Mouse (Mus musculus): ENCODE data around the gene Rnf167. TPM values are rescaled to one million over a fixed set of nuclear protein-coding genes. Genes with fewer than 3 reads are reported as not detected.

The Rnf167 gene
- polyA plus RNA-seq, 1 experiment from 2014 or later = 113 TPM

DNA sequence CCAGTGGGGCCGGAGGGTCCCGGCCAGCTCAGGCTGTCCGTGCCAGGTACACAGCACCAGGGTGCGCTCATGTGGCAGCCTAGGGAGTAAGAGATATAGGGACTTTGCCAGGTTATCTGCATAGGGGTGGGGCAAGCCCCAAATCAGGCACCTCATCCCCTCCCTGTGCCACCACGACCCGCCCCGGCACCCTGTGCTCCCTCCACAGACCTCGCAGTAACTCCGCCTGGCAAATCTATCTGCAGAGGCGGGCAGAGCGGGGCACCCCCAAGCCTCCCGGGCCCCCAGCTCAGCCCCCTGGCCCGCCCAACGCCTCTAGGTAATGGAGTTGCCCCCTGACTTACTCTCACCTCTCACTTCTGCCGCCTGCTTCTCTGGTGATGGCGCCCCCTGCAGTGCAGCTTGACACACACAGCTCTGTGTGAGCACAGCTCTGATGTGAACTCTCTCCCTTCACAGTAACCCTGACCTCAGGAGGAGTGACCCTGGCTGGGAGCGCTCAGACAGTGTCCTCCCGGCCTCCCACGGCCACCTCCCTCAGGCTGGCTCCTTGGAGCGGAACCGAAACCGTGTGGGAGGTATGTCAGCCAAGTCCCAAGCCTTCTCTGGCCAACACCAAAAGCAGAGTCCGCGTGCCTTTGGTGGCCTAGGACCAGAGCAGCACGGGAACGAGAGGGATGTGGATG lies 38.5 kb upstream of the Rnf167 start:
- Histone ChIP-seq H3K36me3 (ENCODE audit: insufficient read depth, low read length) (peaks cover 79% of the 10 kb centered on the region), H3K4me2 (ENCODE audit: low read length) (no peak overlapping the region), H3K9ac (ENCODE audit: low read depth, low read length) (no peak overlapping the region), H3K4me1 (replicated peaks; ENCODE audit: insufficient read depth, low read length) (no peaks in the 10 kb centered on the region), H3K27ac (0 out of 2 replicates have a peak overlapping the region, but pooled peaks have one; percentile 19), H3K27me3 (ENCODE audit: insufficient read depth, low read length) (no peaks in the 10 kb centered on the region), H3K9me3 (replicated peaks; ENCODE audit: low read length) (no peaks in the 10 kb centered on the region), H3K4me3 (replicated peaks; ENCODE audit: low read depth, low read length) (no peak overlapping the region)
- TF ChIP-seq CTCF (IDR thresholded peaks at IDR 0.05; ENCODE audit: low read depth) = peak; percentile 62
- ATAC-seq (replicated peaks; ENCODE audit: low FRiP score, low read depth) = peak; percentile 77
- 72% methylated on average over 26 of the region's 26 CpGs for WGBS
- DNase-seq (ENCODE audit: low spot score) = peak; percentile 75

DNA sequence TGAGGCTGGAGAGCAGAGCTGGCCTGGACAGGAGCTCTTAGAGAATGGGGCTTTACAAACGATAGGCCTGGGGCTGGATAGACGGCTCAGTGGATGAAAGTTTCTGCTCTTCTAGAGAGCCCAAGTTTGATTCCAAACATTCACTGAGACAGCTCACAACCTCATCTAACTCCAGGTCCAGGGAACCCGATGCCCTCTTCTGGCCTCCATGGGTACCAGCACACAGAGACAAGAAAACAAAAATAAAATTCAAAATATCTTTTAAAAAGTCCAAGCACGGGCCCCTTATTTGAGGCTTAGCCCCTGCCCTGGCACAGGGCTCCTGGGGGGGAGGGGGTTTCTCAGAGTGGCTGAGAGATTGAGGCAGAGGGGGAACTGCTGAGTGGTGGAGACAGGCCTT lies 36.3 kb upstream of the Rnf167 start:
- H3K4me3 ChIP-seq (replicated peaks; ENCODE audit: low read depth, low read length) = no peak overlapping the region
- H3K9ac ChIP-seq (ENCODE audit: low read depth, low read length) = no peak overlapping the region
- no peaks in the 10 kb centered on the region for H3K9me3 ChIP-seq (replicated peaks; ENCODE audit: low read length)
- peaks cover 12% of the 10 kb centered on the region; the same call in 1 of the 2 replicates for H3K4me1 ChIP-seq (replicated peaks; ENCODE audit: insufficient read depth, low read length)
- H3K4me2 ChIP-seq (ENCODE audit: low read length) = no peak overlapping the region
- no peak for DNase-seq (ENCODE audit: low spot score)
- peak; percentile 53 for TF ChIP-seq CTCF (IDR thresholded peaks at IDR 0.05; ENCODE audit: low read depth)
- H3K27ac ChIP-seq = no peak overlapping the region
- no peak for ATAC-seq (replicated peaks; ENCODE audit: low FRiP score, low read depth)
- peaks cover 67% of the 10 kb centered on the region for H3K36me3 ChIP-seq (ENCODE audit: insufficient read depth, low read length)
- H3K27me3 ChIP-seq (ENCODE audit: insufficient read depth, low read length) = no peaks in the 10 kb centered on the region
- 87% methylated on average over 4 of the region's 4 CpGs for WGBS

DNA sequence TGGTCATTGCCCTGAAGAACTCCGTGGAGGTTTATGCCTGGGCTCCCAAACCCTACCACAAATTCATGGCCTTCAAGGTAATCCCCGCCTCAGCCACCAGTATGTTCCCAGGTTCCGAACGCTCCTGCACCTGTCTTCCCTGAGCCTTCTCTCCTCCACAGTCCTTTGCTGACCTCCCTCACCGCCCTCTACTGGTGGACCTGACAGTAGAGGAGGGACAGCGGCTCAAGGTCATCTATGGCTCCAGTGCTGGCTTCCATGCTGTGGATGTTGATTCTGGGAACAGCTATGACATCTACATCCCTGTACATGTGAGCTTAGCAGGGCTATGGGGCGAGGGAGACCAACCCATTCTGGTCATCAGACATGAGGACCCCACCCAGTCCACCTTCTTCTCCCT lies 34.5 kb upstream of the Rnf167 start:
- H3K4me1 ChIP-seq (replicated peaks; ENCODE audit: insufficient read depth, low read length) = peaks cover 12% of the 10 kb centered on the region; the same call in 1 of the 2 replicates
- H3K36me3 ChIP-seq (ENCODE audit: insufficient read depth, low read length) = peaks cover 49% of the 10 kb centered on the region
- ATAC-seq (replicated peaks; ENCODE audit: low FRiP score, low read depth) (no peak), DNase-seq (ENCODE audit: low spot score) (no peak)
- H3K4me3 ChIP-seq (replicated peaks; ENCODE audit: low read depth, low read length) = no peak overlapping the region
- H3K4me2 ChIP-seq (ENCODE audit: low read length) = no peak overlapping the region
- no peaks in the 10 kb centered on the region for H3K27me3 ChIP-seq (ENCODE audit: insufficient read depth, low read length)
- WGBS = 84% methylated on average over 7 of the region's 7 CpGs
- no peak overlapping the region for H3K9ac ChIP-seq (ENCODE audit: low read depth, low read length)
- no peak overlapping the region for H3K27ac ChIP-seq
- TF ChIP-seq CTCF (IDR thresholded peaks at IDR 0.05; ENCODE audit: low read depth) = peak; percentile 54
- no peaks in the 10 kb centered on the region for H3K9me3 ChIP-seq (replicated peaks; ENCODE audit: low read length)

DNA sequence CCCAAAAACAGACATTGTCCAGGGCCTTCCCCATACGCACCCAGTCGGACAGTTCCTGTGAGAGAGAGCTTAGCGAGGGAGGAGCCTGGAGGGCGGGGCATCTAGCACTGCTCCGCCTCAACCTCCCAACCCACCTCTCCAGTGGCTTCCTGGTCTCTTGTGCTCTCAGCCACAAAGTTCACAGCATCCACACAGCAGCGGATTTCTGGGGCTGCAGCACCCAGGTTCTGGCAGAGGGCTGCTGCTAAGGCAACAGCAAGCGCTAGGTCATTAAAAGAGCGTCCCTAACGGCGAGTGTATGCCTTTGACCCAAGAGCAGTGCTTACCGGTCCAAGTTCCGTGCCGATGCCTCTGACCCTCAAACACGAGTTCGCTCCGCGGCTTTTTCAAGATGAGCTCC lies 32.0 kb upstream of the Rnf167 start:
- peak overlapping the region; percentile 68 for H3K4me2 ChIP-seq (ENCODE audit: low read length)
- H3K27ac ChIP-seq = peak overlapping the region; percentile 54; the same call in 1 of the 2 replicates
- no peaks in the 10 kb centered on the region for H3K9me3 ChIP-seq (replicated peaks; ENCODE audit: low read length)
- TF ChIP-seq CTCF (IDR thresholded peaks at IDR 0.05; ENCODE audit: low read depth) = 0 out of 2 replicates have a peak, but pooled peaks have one; percentile 20
- WGBS = 1% methylated on average over 17 of the region's 17 CpGs
- H3K4me1 ChIP-seq (replicated peaks; ENCODE audit: insufficient read depth, low read length) = peaks cover 12% of the 10 kb centered on the region; the same call in 1 of the 2 replicates
- H3K27me3 ChIP-seq (ENCODE audit: insufficient read depth, low read length) = no peaks in the 10 kb centered on the region
- DNase-seq (ENCODE audit: low spot score) (peak; percentile 95), ATAC-seq (replicated peaks; ENCODE audit: low FRiP score, low read depth) (peak; percentile 58; the same call in 1 of the 2 replicates)
- H3K4me3 ChIP-seq (replicated peaks; ENCODE audit: low read depth, low read length) = peak overlapping the region; percentile 35
- H3K9ac ChIP-seq (ENCODE audit: low read depth, low read length) = peak overlapping the region; percentile 55
- H3K36me3 ChIP-seq (ENCODE audit: insufficient read depth, low read length) = peaks cover 26% of the 10 kb centered on the region; the same call in 1 of the 2 replicates

GRCm38 (mm10) chr11:70615516-70616093 lies 31.4 kb upstream of the Rnf167 start, which contains the start of gene 4930544D05Rik:
TSS of gene 4930544D05Rik (plus strand) at chr11:70615848.
- H3K9ac ChIP-seq (ENCODE audit: low read depth, low read length) = peak within 1 kb of the TSS; percentile 55
- ATAC-seq (replicated peaks; ENCODE audit: low FRiP score, low read depth) = no peak

DNA sequence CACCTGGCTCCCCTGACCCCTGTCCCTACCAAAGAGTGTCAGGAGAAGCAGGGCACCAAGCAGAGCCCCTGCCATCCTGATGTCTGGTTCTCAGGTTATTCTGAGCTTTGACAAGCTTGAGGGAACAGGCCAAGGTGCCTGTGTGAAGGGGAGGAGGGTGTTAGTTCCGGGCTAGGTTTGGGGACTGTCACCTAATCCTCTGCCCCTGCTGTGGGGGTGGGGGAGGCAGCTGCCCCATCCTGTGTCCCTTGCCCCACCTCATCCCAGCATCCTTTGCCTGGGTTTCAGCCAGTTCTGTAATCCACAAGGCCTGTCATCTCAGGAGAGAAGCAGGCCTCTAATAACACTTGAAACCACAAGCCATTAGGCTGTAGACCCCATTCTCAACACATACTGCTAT lies 27.9 kb upstream of the Rnf167 start, which contains the start of gene Chrne:
TSS of gene Chrne (minus strand) at position 116 of the 400 bp plus-strand sequence.
- Histone ChIP-seq H3K9ac (ENCODE audit: low read depth, low read length) (no peak within 1 kb of the TSS), H3K4me2 (ENCODE audit: low read length) (no peak within 1 kb of the TSS), H3K36me3 (ENCODE audit: insufficient read depth, low read length) (no peaks in the 10 kb centered on the region), H3K4me1 (replicated peaks; ENCODE audit: insufficient read depth, low read length) (peaks cover 12% of the 10 kb centered on the region; the same call in 1 of the 2 replicates), H3K27ac (no peak within 1 kb of the TSS), H3K9me3 (replicated peaks; ENCODE audit: low read length) (no peaks in the 10 kb centered on the region), H3K4me3 (replicated peaks; ENCODE audit: low read depth, low read length) (no peak within 1 kb of the TSS), H3K27me3 (ENCODE audit: insufficient read depth, low read length) (no peaks in the 10 kb centered on the region)
- ATAC-seq (replicated peaks; ENCODE audit: low FRiP score, low read depth) = no peak
- no peak for DNase-seq (ENCODE audit: low spot score)
- WGBS = 38% methylated on average over 1 of the region's 1 CpGs
- no peak for TF ChIP-seq CTCF (IDR thresholded peaks at IDR 0.05; ENCODE audit: low read depth)

More at GRCm38 (mm10) chr11:70615516-70616093, 31.4 kb upstream of the Rnf167 start, which contains the start of gene 4930544D05Rik:
- Histone ChIP-seq H3K4me2 (ENCODE audit: low read length) (peak within 1 kb of the TSS; percentile 68), H3K27ac (peak within 1 kb of the TSS; percentile 54; the same call in 1 of the 2 replicates), H3K27me3 (ENCODE audit: insufficient read depth, low read length) (no peaks in the 10 kb centered on the region), H3K36me3 (ENCODE audit: insufficient read depth, low read length) (peaks cover 21% of the 10 kb centered on the region; the same call in 1 of the 2 replicates), H3K4me3 (replicated peaks; ENCODE audit: low read depth, low read length) (peak within 1 kb of the TSS; percentile 35), H3K9me3 (replicated peaks; ENCODE audit: low read length) (no peaks in the 10 kb centered on the region), H3K4me1 (replicated peaks; ENCODE audit: insufficient read depth, low read length) (peaks cover 12% of the 10 kb centered on the region; the same call in 1 of the 2 replicates)
- no peak for TF ChIP-seq CTCF (IDR thresholded peaks at IDR 0.05; ENCODE audit: low read depth)
- DNase-seq (ENCODE audit: low spot score) = no peak
- 19% methylated on average over 21 of the region's 21 CpGs for WGBS

Data from kidney, postnatal 0 days (tissue).